Comparison of ENCODE assay signal across 28 mouse cellular contexts in genomic region chr13:44625792-44626191, GRCm38 (mm10).
"Had no signal": no experiment of that assay in that cellular context is flagged by ENCODE, and none has a peak within 500 bp of the region (broad histone marks: within the 10 kb centered on the region; RNA-seq: fewer than 3 reads in every experiment).

No protein-coding gene starts in this region.

- H3K4me2 ChIP-seq: heart, embryonic 11.5 days; heart, embryonic 13.5 days; heart, embryonic 15.5 days; hindbrain, embryonic 13.5 days; hindbrain, embryonic 15.5 days; limb, embryonic 12.5 days; liver, embryonic 11.5 days; liver, embryonic 13.5 days; liver, embryonic 15.5 days had no signal

- H3K4me3 ChIP-seq: gastrocnemius, adult 2 months; heart, embryonic 13.5 days; heart, embryonic 15.5 days; hindbrain, embryonic 13.5 days; hindbrain, embryonic 15.5 days; intestine, embryonic 15.5 days; limb, embryonic 10.5 days; limb, embryonic 12.5 days; liver, embryonic 13.5 days; liver, embryonic 15.5 days had no signal

- H3K27me3 ChIP-seq: heart, embryonic 13.5 days; heart, embryonic 15.5 days; hindbrain, embryonic 13.5 days; hindbrain, embryonic 15.5 days; intestine, embryonic 15.5 days; limb, embryonic 12.5 days; liver, embryonic 13.5 days; liver, embryonic 15.5 days had no signal

- H3K9ac ChIP-seq: heart, embryonic 13.5 days; heart, embryonic 15.5 days; hindbrain, embryonic 13.5 days; hindbrain, embryonic 15.5 days; intestine, embryonic 15.5 days; limb, embryonic 12.5 days; liver, embryonic 13.5 days; liver, embryonic 15.5 days had no signal

- H3K27ac ChIP-seq: gastrocnemius, adult 2 months; hindbrain, embryonic 13.5 days; hindbrain, embryonic 15.5 days; hindbrain, postnatal 0 days; intestine, embryonic 15.5 days; kidney, postnatal 0 days; limb, embryonic 10.5 days; limb, embryonic 12.5 days; liver, embryonic 13.5 days; liver, embryonic 15.5 days had no signal

- ATAC-seq: hindbrain, postnatal 0 days; inflammation-experienced regulatory T-cells, adult 6 months; intestine, embryonic 15.5 days; intestine, postnatal 0 days had no signal

- H3K36me3 ChIP-seq: heart, embryonic 13.5 days; heart, embryonic 15.5 days; hindbrain, embryonic 13.5 days; hindbrain, embryonic 15.5 days; intestine, embryonic 15.5 days; limb, embryonic 10.5 days; limb, embryonic 12.5 days; liver, embryonic 13.5 days; liver, embryonic 15.5 days had no signal

- H3K9me3 ChIP-seq: heart, embryonic 13.5 days; heart, embryonic 15.5 days; hindbrain, embryonic 13.5 days; hindbrain, embryonic 15.5 days; intestine, embryonic 15.5 days; limb, embryonic 10.5 days; limb, embryonic 12.5 days; liver, embryonic 13.5 days; liver, embryonic 15.5 days had no signal

- DNase-seq: gastrocnemius, adult 2 months; gastrocnemius, postnatal 10 days; gastrocnemius, postnatal 25 days; heart, adult 11 months; heart, postnatal 14 days; heart, postnatal 36 days; kidney, adult 18-20 months; kidney, adult 8-10 months; kidney, postnatal 14 days; kidney, postnatal 36 days; layer of hippocampus, adult 9-11 months; layer of hippocampus, postnatal 36 days; liver; liver, embryonic 13.5 days had no signal

- H3K4me1 ChIP-seq: liver, embryonic 13.5 days had no signal
